Mouse (Mus musculus) midbrain, embryonic 11.5 days (tissue): ENCODE measurements at regions not wholly inside any gene's neighbourhood (a gene's known extent, or its start where the extent isn't known, plus 50 kb on each side); places are given as distances from the start of the nearest gene placed in this dataset.

Experiments used
- ATAC-seq: fragments of 200-750 bp; cut with Nextera tagmentation; 2 replicates; pipeline ENCODE4 v1.8.0; 2017; ENCODE audit warnings: moderate TSS enrichment, moderate library complexity; ENCODE audit not compliant: low FRiP score
- DNase-seq: peaks from one replicate; pipeline ENCODE4 v3.0.0; 2015; ENCODE audit warnings: low spot score; ENCODE audit errors: missing footprints
- H3K27ac ChIP-seq: fragments of 300-500 bp; sonication (generic); 2 replicates; pipeline ENCODE4 v1.5.1; 2014; ENCODE audit warnings: low read depth, low read length
- H3K27me3 ChIP-seq: fragments of 300-500 bp; sonication (generic); 2 replicates; pipeline ENCODE4 v1.6.1; 2014; ENCODE audit warnings: mild to moderate bottlenecking, low read length, moderate library complexity, mixed read lengths; ENCODE audit not compliant: control insufficient read depth, insufficient read depth
- H3K36me3 ChIP-seq: fragments of 300-500 bp; sonication (generic); 2 replicates; pipeline ENCODE4 v1.6.1; 2014; ENCODE audit warnings: mild to moderate bottlenecking, low read length, moderate library complexity, mixed read lengths; ENCODE audit not compliant: control insufficient read depth, insufficient read depth
- H3K4me1 ChIP-seq: fragments of 300-500 bp; sonication (generic); 2 replicates; pipeline ENCODE4 v1.6.1; 2014; ENCODE audit warnings: low read length; ENCODE audit not compliant: control insufficient read depth, insufficient read depth
- H3K4me2 ChIP-seq: fragments of 300-500 bp; sonication (generic); 2 replicates; pipeline ENCODE4 v1.6.1; 2014; ENCODE audit warnings: mild to moderate bottlenecking, moderate library complexity
- H3K4me3 ChIP-seq: fragments of 300-500 bp; sonication (generic); 2 replicates; pipeline ENCODE4 v1.5.1; 2014; ENCODE audit warnings: low read depth, low read length
- H3K9ac ChIP-seq: fragments of 300-500 bp; sonication (generic); 2 replicates; pipeline ENCODE4 v1.6.1; 2014; ENCODE audit warnings: low read length
- H3K9me3 ChIP-seq: fragments of 300-500 bp; sonication (generic); 2 replicates; pipeline ENCODE4 v1.6.1; 2016; ENCODE audit warnings: low read length; ENCODE audit not compliant: control insufficient read depth
- WGBS: fragments of 180-500 bp; shearing (Covaris S2); extraction: QIAGEN DNeasy Blood & Tissue Kit; methylation state at CpG from one replicate; pipeline ENCODE4 v1.1.7; 2014; 5-methylcytosine and 5-hydroxymethylcytosine counted together

DNA sequence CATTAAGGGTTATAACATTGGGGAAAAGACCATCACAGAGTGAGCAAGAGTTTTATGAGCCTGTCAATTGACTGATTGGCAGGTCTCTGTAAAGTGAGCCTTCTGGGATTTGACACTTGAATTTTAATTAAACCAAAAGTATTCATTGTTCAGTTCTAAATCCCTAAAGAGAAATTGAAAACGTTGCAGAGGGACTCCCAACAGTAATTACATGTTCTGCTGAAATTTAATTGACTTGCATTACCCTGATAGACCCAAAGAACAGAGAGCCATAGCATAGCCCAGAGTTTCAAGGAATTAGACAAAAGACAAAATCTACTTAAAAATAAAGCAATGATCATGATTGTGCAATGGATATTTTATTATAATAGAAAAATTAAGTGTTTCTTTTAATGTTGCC lies 444.2 kb downstream of the Trim52 start:
- WGBS, result 28% methylated on average over 1 of the region's 1 CpGs
- ATAC-seq, result no peak
- no peaks in the 10 kb centered on the region for H3K36me3 ChIP-seq
- DNase-seq, result no peak
- H3K4me3 ChIP-seq, result no peak overlapping the region
- no peaks in the 10 kb centered on the region for H3K4me1 ChIP-seq
- no peak overlapping the region for H3K9ac ChIP-seq
- no peak overlapping the region for H3K27ac ChIP-seq
- H3K9me3 ChIP-seq, result no peaks in the 10 kb centered on the region
- no peaks in the 10 kb centered on the region for H3K27me3 ChIP-seq
- H3K4me2 ChIP-seq, result no peak overlapping the region

DNA sequence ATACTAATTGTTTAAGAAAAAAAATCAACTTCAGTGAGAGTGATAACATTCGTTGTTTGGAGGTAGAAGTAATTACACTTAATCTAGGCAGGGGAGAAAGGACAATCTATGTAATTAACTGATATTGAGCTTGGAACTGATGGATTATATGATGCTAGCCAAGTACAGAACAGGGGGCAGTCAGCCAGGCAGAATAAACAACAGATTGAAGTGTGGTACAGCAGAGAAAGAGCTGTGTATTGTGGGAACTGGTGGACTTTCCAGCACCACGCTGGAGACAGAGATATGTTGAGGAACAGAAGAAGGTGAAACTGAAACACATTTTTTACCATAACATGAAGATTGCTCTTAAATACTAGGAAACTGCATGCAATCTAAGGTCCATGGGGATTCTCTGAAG lies 473.3 kb downstream of the Trim52 start:
- ATAC-seq (no peak), DNase-seq (no peak)
- no peak overlapping the region for H3K9ac ChIP-seq
- no peak overlapping the region for H3K4me3 ChIP-seq
- H3K9me3 ChIP-seq, result no peaks in the 10 kb centered on the region
- H3K27me3 ChIP-seq, result no peaks in the 10 kb centered on the region
- no peak overlapping the region for H3K27ac ChIP-seq
- WGBS, result 90% methylated on average over 2 of the region's 2 CpGs
- H3K4me1 ChIP-seq, result no peaks in the 10 kb centered on the region
- no peak overlapping the region for H3K4me2 ChIP-seq
- no peaks in the 10 kb centered on the region for H3K36me3 ChIP-seq

DNA sequence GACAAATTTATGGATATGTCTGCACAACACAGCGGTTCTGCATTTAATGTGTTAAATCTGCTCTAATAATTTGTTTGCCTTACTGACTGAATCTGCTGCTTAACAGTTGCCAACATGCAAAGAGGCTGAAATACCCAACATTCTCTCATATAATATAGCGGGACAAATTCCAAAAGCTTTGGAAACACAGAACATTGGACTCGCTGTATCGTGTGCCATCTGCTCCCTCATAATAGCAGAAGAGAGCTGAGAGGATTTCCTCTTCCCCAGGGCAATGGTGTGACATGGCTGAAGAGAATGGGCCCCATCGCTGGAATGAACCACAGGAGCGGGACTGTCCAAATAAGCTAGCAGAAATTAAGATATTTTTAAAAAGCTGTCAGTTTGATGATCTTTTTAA lies 475.9 kb downstream of the Trim52 start:
- H3K36me3 ChIP-seq, result no peaks in the 10 kb centered on the region
- no peak overlapping the region for H3K9ac ChIP-seq
- ATAC-seq (no peak), DNase-seq (no peak)
- WGBS, result 79% methylated on average over 6 of the region's 6 CpGs
- H3K4me3 ChIP-seq, result no peak overlapping the region
- no peak overlapping the region for H3K27ac ChIP-seq
- H3K9me3 ChIP-seq, result no peaks in the 10 kb centered on the region
- no peak overlapping the region for H3K4me2 ChIP-seq
- H3K4me1 ChIP-seq, result no peaks in the 10 kb centered on the region
- no peaks in the 10 kb centered on the region for H3K27me3 ChIP-seq

DNA sequence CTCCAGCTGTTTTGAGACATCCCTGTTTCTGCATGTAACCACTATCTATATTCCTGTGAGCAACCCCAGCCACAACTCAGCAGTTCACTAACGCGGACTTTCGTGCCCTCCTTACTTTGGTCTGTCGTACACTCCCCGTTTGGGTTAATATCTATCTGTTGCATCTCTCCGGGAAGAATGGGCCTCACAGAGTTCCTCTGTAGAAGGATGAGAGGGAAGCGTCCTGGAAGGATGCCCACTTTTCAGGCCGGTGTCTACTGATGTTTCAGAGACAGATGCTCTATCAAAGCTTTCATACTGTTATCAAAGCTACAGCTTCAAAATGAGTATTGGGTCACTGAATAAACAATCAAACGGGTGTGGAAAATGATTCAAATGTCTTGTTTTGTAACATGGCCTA lies 487.4 kb downstream of the Trim52 start:
- no peak overlapping the region for H3K4me3 ChIP-seq
- H3K27me3 ChIP-seq, result no peaks in the 10 kb centered on the region
- no peak overlapping the region for H3K9ac ChIP-seq
- H3K9me3 ChIP-seq, result no peaks in the 10 kb centered on the region
- ATAC-seq (no peak), DNase-seq (no peak)
- WGBS, result 92% methylated on average over 9 of the region's 9 CpGs
- no peaks in the 10 kb centered on the region for H3K4me1 ChIP-seq
- H3K4me2 ChIP-seq, result no peak overlapping the region
- H3K36me3 ChIP-seq, result no peaks in the 10 kb centered on the region
- no peak overlapping the region for H3K27ac ChIP-seq

DNA sequence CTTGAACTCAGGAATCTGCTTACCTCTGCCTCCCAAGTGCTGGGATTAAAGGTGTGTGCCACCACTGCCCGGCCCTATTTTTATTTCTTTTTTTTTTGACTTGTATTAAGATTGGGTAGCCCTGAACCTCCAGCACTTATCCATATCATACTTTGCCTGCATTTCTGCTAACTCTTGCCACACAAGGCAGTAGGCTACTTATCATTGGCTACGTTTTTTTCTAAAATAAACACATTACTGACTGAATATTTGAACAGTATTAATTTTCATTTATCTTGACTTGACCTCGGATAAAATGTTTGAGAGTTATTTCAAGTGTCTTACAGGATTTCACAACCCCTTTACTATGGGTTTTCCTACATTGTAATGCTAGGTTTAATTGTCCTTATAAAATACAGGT lies 488.0 kb downstream of the Trim52 start:
- Histone ChIP-seq H3K4me3 (no peak overlapping the region), H3K9me3 (no peaks in the 10 kb centered on the region), H3K27me3 (no peaks in the 10 kb centered on the region), H3K27ac (no peak overlapping the region), H3K36me3 (no peaks in the 10 kb centered on the region), H3K4me1 (no peaks in the 10 kb centered on the region), H3K4me2 (no peak overlapping the region), H3K9ac (no peak overlapping the region)
- DNase-seq, result no peak
- WGBS, result 85% methylated on average over 3 of the region's 3 CpGs
- ATAC-seq, result no peak

DNA sequence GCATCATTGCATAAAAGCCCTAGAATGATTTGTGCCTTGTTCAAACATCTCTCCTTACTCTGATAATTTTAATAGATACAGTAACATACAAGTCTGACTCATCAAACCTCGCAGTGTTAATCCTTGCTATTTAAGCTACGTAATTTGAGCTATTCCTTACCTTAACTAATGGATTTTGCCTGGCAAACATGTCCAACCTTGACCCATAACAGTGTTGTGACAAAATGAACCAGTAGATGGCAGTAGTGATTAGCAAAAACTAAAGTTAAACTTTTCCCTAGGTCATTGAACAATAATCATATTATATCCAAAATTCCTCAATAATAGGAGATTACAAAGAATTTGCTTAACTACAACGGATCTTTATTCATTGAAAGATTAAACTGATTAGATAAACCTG lies 501.0 kb downstream of the Trim52 start:
- no peak overlapping the region for H3K27ac ChIP-seq
- no peak overlapping the region for H3K4me3 ChIP-seq
- DNase-seq (peak; percentile 93), ATAC-seq (peak; percentile 49)
- WGBS, result 23% methylated on average over 3 of the region's 3 CpGs
- H3K4me1 ChIP-seq, result peaks cover 9% of the 10 kb centered on the region
- no peaks in the 10 kb centered on the region for H3K27me3 ChIP-seq
- no peaks in the 10 kb centered on the region for H3K9me3 ChIP-seq
- H3K4me2 ChIP-seq, result no peak overlapping the region
- H3K9ac ChIP-seq, result no peak overlapping the region
- no peaks in the 10 kb centered on the region for H3K36me3 ChIP-seq

DNA sequence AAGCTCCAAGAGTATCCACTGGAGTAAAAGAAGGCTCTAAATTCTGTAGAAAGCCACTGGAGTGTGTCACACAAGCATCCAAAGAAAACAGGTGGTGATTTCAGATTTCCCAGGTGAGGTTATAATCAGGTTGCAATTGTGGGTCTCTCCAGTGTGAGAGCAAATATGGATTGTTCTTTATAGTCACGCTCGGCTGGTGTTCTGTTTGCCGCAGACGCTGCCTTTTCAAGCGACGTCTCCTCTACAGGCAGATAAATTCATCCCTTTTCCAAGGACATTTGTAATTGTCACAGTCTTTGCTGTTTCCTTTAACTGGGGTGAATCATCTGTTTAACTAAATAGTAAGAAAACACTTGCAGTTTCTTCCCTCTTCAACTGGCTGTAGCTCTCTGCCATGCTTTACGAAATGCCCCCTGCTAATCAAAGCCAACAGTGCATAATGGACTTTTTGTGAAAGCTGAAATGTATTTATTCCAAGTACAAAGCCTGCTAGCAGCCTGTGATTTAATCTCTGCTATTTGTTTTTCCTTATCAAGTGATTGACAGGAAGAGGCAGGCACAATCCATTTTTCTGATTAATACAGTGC lies 502.4 kb downstream of the Trim52 start:
- no peak overlapping the region for H3K27ac ChIP-seq
- 23% methylated on average over 7 of the region's 7 CpGs for WGBS

More for the DNA sequence above, 502.4 kb downstream of the Trim52 start:
- no peak overlapping the region for H3K9ac ChIP-seq
- H3K4me1 ChIP-seq, result peaks cover 9% of the 10 kb centered on the region
- no peaks in the 10 kb centered on the region for H3K27me3 ChIP-seq
- no peaks in the 10 kb centered on the region for H3K36me3 ChIP-seq
- H3K4me2 ChIP-seq, result peak overlapping the region; percentile 17; the same call in 1 of the 2 replicates
- no peaks in the 10 kb centered on the region for H3K9me3 ChIP-seq
- ATAC-seq (peak; percentile 34; the same call in 1 of the 2 replicates), DNase-seq (no peak)
- no peak overlapping the region for H3K4me3 ChIP-seq
